Mouse (Mus musculus): ENCODE results near the gene Prlhr. TPM values are rescaled to one million over a fixed set of nuclear protein-coding genes. Genes with fewer than 3 reads are reported as not detected.

Prlhr gene
- total and polyA plus RNA-seq, 3 experiments, result not detected

DNA sequence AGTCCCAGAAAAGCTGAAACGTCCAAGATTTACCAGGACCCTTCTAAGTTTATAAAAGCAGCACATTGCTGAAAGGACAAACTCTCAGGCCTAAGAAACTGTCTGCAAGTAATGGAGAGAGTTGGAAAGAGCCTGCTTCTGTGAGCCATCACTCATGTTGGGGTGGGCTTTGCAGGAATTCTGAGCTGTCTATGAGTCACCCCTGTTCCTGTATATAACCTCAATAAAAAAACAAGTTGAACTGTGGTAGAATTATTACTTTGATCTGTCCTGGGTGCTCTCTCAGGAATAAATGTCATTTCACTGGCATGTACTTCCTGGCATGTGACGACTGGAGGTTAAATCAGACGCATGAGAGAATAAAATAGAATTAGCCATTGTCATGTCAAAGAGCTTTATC lies 27.7 kb upstream of the Prlhr start:
- dilution Hi-C loops (cut with MboI; ENCODE audit: extremely low pct_ligation_motif_present, extremely low pct_unique_long_range_greater_than_20kb, low sequenced_read_pairs), result no loop called here
- H3K4me2 ChIP-seq (ENCODE audit: insufficient read depth, low read depth, poor library complexity, severe bottlenecking), result no peak overlapping the region
- TF ChIP-seq UBTF (IDR thresholded peaks at IDR 0.05; ENCODE audit: low read depth, low read length) (no peak), POLR2AphosphoS2 (IDR thresholded peaks at IDR 0.05; ENCODE audit: low read depth, low read length) (no peak), TBP (conservative IDR thresholded peaks at IDR 0.05; ENCODE audit: low read depth, low read length) (no peak), POLR2A (IDR thresholded peaks at IDR 0.05; ENCODE audit: low read depth, low read length) (no peak), GABPA (IDR thresholded peaks at IDR 0.05; ENCODE audit: insufficient replicate concordance, low read depth, low read length) (no peak), RAD21 (IDR thresholded peaks at IDR 0.05; ENCODE audit: low read depth, low read length) (no peak)
- H3K4me1 ChIP-seq (ENCODE audit: control insufficient read depth in 1 of 2, insufficient read depth in 2 of 2), result no peaks in the 10 kb centered on the region
- in situ Hi-C loops (cut with MboI; ENCODE audit: low pct_ligation_motif_present, low pct_unique_long_range_greater_than_20kb, low sequenced_read_pairs), result no loop called here
- no peaks in the 10 kb centered on the region for H3K79me2 ChIP-seq (replicated peaks; ENCODE audit: control insufficient read depth, extremely low read depth, insufficient read depth, poor library complexity, severe bottlenecking)
- no peaks in the 10 kb centered on the region for H3K9me3 ChIP-seq (replicated peaks; ENCODE audit: low read length)
- no peaks in the 10 kb centered on the region for H3K27me3 ChIP-seq (replicated peaks)
- no peak overlapping the region for H3K9ac ChIP-seq (ENCODE audit: insufficient read depth, low read depth)
- no peak overlapping the region for H3K27ac ChIP-seq (ENCODE audit: insufficient read depth, low read depth)
- H3K36me3 ChIP-seq (replicated peaks in 1 of 2; ENCODE audit: control insufficient read depth in 1 of 2, insufficient read depth in 1 of 2, low read length in 1 of 2), result no peaks in the 10 kb centered on the region
- no peak overlapping the region for H3K4me3 ChIP-seq (replicated peaks in 1 of 3; ENCODE audit: low read depth in 2 of 3, low read length in 2 of 3, poor library complexity in 1 of 3)
- no peak for DNase-seq (ENCODE audit: extremely low read depth)

DNA sequence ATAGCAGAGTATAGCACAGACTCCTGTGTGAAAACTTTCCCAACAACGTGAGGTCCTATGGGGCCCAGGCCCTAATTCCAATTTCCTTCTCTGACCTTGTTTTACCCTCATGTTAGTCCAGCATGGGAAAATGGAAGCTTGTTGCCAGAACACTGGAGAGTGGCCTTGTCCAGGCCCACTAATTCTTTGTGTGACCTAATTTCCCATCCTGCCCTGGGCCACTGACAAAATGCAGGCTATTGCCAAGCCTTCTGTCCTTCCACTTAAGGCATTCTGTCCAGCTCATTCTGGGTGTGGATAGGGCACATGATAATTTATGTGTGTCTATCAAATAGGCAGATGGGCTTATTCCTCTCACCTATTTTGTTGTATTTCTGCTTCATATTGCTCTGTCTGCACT lies 21.5 kb upstream of the Prlhr start:
- H3K36me3 ChIP-seq (replicated peaks in 1 of 2; ENCODE audit: control insufficient read depth in 1 of 2, insufficient read depth in 1 of 2, low read length in 1 of 2), result no peaks in the 10 kb centered on the region
- H3K79me2 ChIP-seq (replicated peaks; ENCODE audit: control insufficient read depth, extremely low read depth, insufficient read depth, poor library complexity, severe bottlenecking), result no peaks in the 10 kb centered on the region
- H3K9ac ChIP-seq (ENCODE audit: insufficient read depth, low read depth), result no peak overlapping the region
- no peak overlapping the region for H3K4me3 ChIP-seq (replicated peaks in 1 of 3; ENCODE audit: low read depth in 2 of 3, low read length in 2 of 3, poor library complexity in 1 of 3)
- in situ Hi-C loops (cut with MboI; ENCODE audit: low pct_ligation_motif_present, low pct_unique_long_range_greater_than_20kb, low sequenced_read_pairs), result no loop called here
- H3K27ac ChIP-seq (ENCODE audit: insufficient read depth, low read depth), result no peak overlapping the region
- H3K9me3 ChIP-seq (replicated peaks; ENCODE audit: low read length), result no peaks in the 10 kb centered on the region
- no peak overlapping the region for H3K4me2 ChIP-seq (ENCODE audit: insufficient read depth, low read depth, poor library complexity, severe bottlenecking)
- TF ChIP-seq HCFC1 (IDR thresholded peaks at IDR 0.05; ENCODE audit: low read depth, low read length) (no peak), ZNF384 (IDR thresholded peaks at IDR 0.05; ENCODE audit: low read depth, low read length) (no peak), TBP (conservative IDR thresholded peaks at IDR 0.05; ENCODE audit: low read depth, low read length) (no peak)
- H3K27me3 ChIP-seq (replicated peaks), result no peaks in the 10 kb centered on the region
- DNase-seq (ENCODE audit: extremely low read depth), result no peak
- dilution Hi-C loops (cut with MboI; ENCODE audit: extremely low pct_ligation_motif_present, extremely low pct_unique_long_range_greater_than_20kb, low sequenced_read_pairs), result no loop called here
- H3K4me1 ChIP-seq (ENCODE audit: control insufficient read depth in 1 of 2, insufficient read depth in 2 of 2), result no peaks in the 10 kb centered on the region

DNA sequence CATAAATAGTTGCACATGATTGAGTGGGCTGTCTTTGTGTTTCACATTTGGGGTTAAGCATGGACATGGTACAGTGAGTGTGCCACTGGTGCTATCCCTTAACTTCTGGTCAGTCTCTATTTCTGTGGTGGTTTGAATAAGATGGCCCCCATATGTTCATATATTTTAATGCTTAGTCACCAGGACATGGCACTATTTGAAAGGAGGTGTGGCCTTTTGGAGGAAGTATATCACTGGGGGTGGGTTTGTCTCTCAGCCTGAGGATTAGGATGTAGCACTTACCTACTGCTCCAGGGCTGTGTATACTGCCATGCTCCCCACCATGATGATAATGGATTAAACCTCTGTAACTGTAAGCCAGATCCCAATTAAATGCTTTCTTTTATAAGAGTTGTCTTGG lies 17.2 kb upstream of the Prlhr start:
- TF ChIP-seq MAX (IDR thresholded peaks at IDR 0.05; ENCODE audit: low read length), result no peak
- TF ChIP-seq ZKSCAN1 (IDR thresholded peaks at IDR 0.05; ENCODE audit: borderline replicate concordance, low read depth, low read length), result no peak
- TF ChIP-seq HCFC1 (IDR thresholded peaks at IDR 0.05; ENCODE audit: low read depth, low read length), result no peak
- TF ChIP-seq RCOR1 (conservative IDR thresholded peaks at IDR 0.05; ENCODE audit: low read depth, low read length), result no peak
- no peaks in the 10 kb centered on the region for H3K79me2 ChIP-seq (replicated peaks; ENCODE audit: control insufficient read depth, extremely low read depth, insufficient read depth, poor library complexity, severe bottlenecking)
- H3K4me2 ChIP-seq (ENCODE audit: insufficient read depth, low read depth, poor library complexity, severe bottlenecking), result no peak overlapping the region
- no peak overlapping the region for H3K9ac ChIP-seq (ENCODE audit: insufficient read depth, low read depth)
- dilution Hi-C loops (cut with MboI; ENCODE audit: extremely low pct_ligation_motif_present, extremely low pct_unique_long_range_greater_than_20kb, low sequenced_read_pairs), result no loop called here
- no peaks in the 10 kb centered on the region for H3K9me3 ChIP-seq (replicated peaks; ENCODE audit: low read length)
- DNase-seq (ENCODE audit: extremely low read depth), result no peak
- no peak overlapping the region for H3K27ac ChIP-seq (ENCODE audit: insufficient read depth, low read depth)
- H3K4me1 ChIP-seq (ENCODE audit: control insufficient read depth in 1 of 2, insufficient read depth in 2 of 2), result no peaks in the 10 kb centered on the region
- no peaks in the 10 kb centered on the region for H3K27me3 ChIP-seq (replicated peaks)
- no peak overlapping the region for H3K4me3 ChIP-seq (replicated peaks in 1 of 3; ENCODE audit: low read depth in 2 of 3, low read length in 2 of 3, poor library complexity in 1 of 3)
- in situ Hi-C loops (cut with MboI; ENCODE audit: low pct_ligation_motif_present, low pct_unique_long_range_greater_than_20kb, low sequenced_read_pairs), result no loop called here
- no peaks in the 10 kb centered on the region for H3K36me3 ChIP-seq (replicated peaks in 1 of 2; ENCODE audit: control insufficient read depth in 1 of 2, insufficient read depth in 1 of 2, low read length in 1 of 2)
